Mouse (Mus musculus) lung, postnatal 0 days (tissue): Measurements from ENCODE around the gene Zfp39. TPM values are rescaled to one million over a fixed set of nuclear protein-coding genes. Genes with fewer than 3 reads are reported as not detected.

Experiments used
- ATAC-seq: fragments of 200-750 bp; cut with Nextera tagmentation; 2 replicates; pipeline ENCODE4 v1.8.0; 2017; ENCODE audit warnings: moderate library complexity
- DNase-seq: peaks from one replicate; pipeline ENCODE4 v3.0.0-alpha.2; 2016; ENCODE audit warnings: low spot score
- H3K27ac ChIP-seq: fragments of 300-500 bp; sonication (generic); 2 replicates; pipeline ENCODE4 v1.5.1; 2014; ENCODE audit warnings: antibody characterized with exemption, mild to moderate bottlenecking, low read length, mixed read lengths
- H3K27me3 ChIP-seq: fragments of 300-500 bp; sonication (generic); replicated peaks from 2 replicates; pipeline ENCODE4 v1.6.1; 2014; ENCODE audit warnings: low read length, mixed read lengths; ENCODE audit not compliant: insufficient read depth
- H3K36me3 ChIP-seq: fragments of 300-500 bp; sonication (generic); 2 replicates; pipeline ENCODE4 v1.6.1; 2014; ENCODE audit warnings: low read length, mixed read lengths; ENCODE audit not compliant: insufficient read depth
- H3K4me1 ChIP-seq: fragments of 300-500 bp; sonication (generic); 2 replicates; pipeline ENCODE4 v1.6.1; 2014; ENCODE audit warnings: antibody characterized with exemption, low read depth, low read length, mixed read lengths; ENCODE audit not compliant: insufficient read depth
- H3K4me2 ChIP-seq: fragments of 300-500 bp; sonication (generic); replicated peaks from 2 replicates; pipeline ENCODE4 v1.6.1; 2014; ENCODE audit warnings: low read depth, mild to moderate bottlenecking, low read length, moderate library complexity, mixed read lengths
- H3K4me3 ChIP-seq: fragments of 300-500 bp; sonication (generic); 2 replicates; pipeline ENCODE4 v1.5.1; 2014; ENCODE audit warnings: low read depth, low read length
- H3K9ac ChIP-seq: fragments of 300-500 bp; sonication (generic); replicated peaks from 2 replicates; pipeline ENCODE4 v1.6.1; 2014; ENCODE audit warnings: low read depth, mild to moderate bottlenecking
- H3K9me3 ChIP-seq: fragments of 300-500 bp; sonication (generic); 2 replicates; pipeline ENCODE4 v1.6.1; 2016; ENCODE audit warnings: low read length, mixed read lengths
- CTCF ChIP-seq: IDR thresholded peaks from 2 replicates; pipeline ENCODE4 v1.5.1; 2016; ENCODE audit warnings: antibody characterized with exemption, mild to moderate bottlenecking
- EP300 ChIP-seq: IDR thresholded peaks from 2 replicates; pipeline ENCODE4 v1.6.1; 2016; ENCODE audit warnings: antibody characterized with exemption, mild to moderate bottlenecking, control low read depth
- WGBS: fragments of 180-500 bp; shearing (Covaris S2); extraction: QIAGEN DNeasy Blood & Tissue Kit; methylation state at CpG from one replicate; pipeline ENCODE4 v1.1.7; 2014; 5-methylcytosine and 5-hydroxymethylcytosine counted together
- polyA plus RNA-seq: library from polyadenylated mRNA; unstranded; fragments of >200 nt; fragmentation: Nextera tagmentation; extraction: Ambion mirVana; gene quantifications from 2 replicates; pipeline ENCODE4 v1.2.1, GENCODE M21; 2015

Zfp39 gene
- polyA plus RNA-seq: 2.4 and 2.8 TPM in 2 replicates

DNA sequence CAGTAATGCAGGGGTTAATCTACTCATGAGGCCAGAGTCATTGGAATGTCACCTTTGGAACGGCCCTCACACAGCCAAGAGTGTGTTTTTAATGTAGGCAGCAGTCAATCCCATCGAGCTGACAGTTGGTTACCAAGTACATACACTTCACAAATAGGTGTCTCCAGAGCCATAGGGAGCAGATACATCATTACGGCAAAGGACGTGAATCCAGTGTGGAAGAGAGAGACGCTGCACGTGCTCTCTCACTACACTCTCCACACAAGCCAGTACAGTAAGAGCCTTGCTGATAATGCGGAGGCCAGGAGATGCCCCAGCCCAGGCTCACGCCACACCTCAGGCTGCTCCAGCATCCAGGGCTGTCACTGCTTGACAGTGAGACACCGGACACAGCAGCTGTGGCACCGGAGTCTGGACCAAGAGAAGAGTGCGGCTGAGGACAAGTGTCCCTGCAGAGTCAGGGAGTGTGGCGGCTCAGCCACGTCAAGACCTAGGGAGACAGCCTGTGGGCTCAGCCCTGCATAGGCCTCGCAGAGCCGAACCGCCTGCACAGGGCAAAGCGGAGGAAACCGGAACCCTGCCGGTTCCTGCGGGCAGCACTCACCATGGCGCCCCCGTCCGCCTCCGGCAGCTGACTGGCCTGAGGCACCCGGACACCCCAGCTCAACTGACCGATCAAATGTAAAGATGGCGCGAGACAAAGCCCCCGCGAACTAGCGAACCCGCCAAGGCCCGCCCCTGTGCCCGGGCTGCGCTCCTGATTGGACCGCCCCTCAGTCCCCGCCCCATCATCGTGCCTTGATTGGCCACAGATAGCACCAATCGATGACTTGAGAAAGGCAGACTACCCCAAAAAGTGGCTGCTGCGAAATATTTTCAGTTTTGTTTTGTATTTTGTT, at the start of gene Zfp39:
TSS of gene Zfp39 (minus strand) at position 715 of the 899 bp plus-strand sequence.
- DNase-seq: peak; percentile 96
- Histone ChIP-seq H3K4me3 (peak within 1 kb of the TSS; percentile 54), H3K4me1 (peaks cover 3% of the 10 kb centered on the region; the same call in 1 of the 2 replicates), H3K27ac (peak within 1 kb of the TSS; percentile 79), H3K4me2 (peak within 1 kb of the TSS; percentile 66), H3K27me3 (no peaks in the 10 kb centered on the region), H3K9me3 (no peaks in the 10 kb centered on the region), H3K36me3 (peaks cover 8% of the 10 kb centered on the region; the same call in 1 of the 2 replicates), H3K9ac (peak within 1 kb of the TSS; percentile 51)
- TF ChIP-seq EP300 (no peak), CTCF (peak; percentile 35)
- WGBS: 4% methylated on average over 37 of the region's 40 CpGs
- peak; percentile 98 for ATAC-seq

DNA sequence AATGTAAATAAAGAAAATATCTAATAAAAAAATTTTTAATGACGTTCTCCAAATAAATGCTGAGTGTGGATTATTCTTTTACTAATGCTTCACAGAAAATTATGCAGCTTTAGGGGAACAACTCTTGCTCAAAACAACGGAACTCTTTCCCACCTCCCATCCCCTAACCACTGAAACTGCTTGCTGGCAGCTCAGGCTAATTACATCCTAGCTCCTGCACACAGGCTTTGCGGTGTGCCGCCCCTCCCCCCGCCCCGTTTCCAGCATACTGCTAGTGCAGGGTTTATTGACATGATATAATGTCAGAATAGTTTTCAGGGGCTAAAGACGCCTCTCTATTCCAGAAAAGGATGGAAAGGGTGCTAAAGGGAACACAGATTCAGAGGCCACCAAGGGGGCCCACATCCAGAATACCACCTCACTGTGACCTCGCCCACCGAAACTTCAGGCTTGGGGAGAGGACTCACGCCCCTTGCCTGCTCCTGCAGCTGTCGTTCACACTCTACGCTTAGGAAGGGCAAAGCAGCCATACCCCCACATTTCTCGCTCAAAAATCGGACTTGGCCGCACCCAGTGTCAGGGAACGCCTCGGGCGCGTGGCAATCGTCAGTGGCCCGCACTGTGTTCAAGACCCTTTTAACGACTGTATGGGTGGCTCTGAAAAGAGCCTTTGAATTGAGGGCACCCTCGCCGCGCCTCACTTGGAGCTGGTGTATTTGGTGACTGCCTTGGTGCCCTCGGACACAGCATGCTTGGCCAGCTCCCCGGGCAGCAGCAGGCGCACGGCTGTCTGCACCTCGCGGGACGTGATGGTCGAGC, 49.5 kb upstream of the Zfp39 start:
- peak overlapping the region; percentile 62 for H3K4me3 ChIP-seq
- H3K4me2 ChIP-seq: peak overlapping the region; percentile 70
- 0 out of 2 replicates have a peak, but pooled peaks cover 10% of the 10 kb centered on the region for H3K4me1 ChIP-seq
- H3K27ac ChIP-seq: no peak overlapping the region
- no peaks in the 10 kb centered on the region for H3K9me3 ChIP-seq
- 2% methylated on average over 33 of the region's 33 CpGs for WGBS
- H3K27me3 ChIP-seq: peaks cover 3% of the 10 kb centered on the region; the same call in 1 of the 2 replicates
- peaks cover 11% of the 10 kb centered on the region; the same call in 1 of the 2 replicates for H3K36me3 ChIP-seq
- DNase-seq (peak; percentile 38), ATAC-seq (peak; percentile 15)
- peak overlapping the region; percentile 12; the same call in 1 of the 2 replicates for H3K9ac ChIP-seq
- no peak for TF ChIP-seq CTCF
- no peak for TF ChIP-seq EP300

DNA sequence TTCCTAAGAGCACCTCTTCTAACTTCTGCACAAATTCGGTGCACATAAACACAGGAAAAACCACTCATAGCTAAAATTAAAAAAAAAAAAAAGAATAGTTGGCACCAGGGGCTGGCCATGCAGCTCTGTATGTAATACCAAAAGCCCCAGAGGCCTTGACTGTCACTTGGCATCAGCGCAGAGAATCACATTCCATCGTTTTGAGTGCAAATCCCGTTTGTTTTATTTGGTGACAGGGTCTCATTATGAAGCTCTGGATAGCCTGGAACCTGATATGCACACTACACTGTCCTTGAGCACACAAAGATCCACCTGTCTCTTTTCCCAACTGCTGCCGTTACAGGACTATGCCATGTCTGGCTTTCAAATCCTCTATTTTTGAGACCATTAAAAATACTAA, 47.2 kb upstream of the Zfp39 start:
- Histone ChIP-seq H3K27ac (no peak overlapping the region), H3K9me3 (no peaks in the 10 kb centered on the region), H3K36me3 (no peaks in the 10 kb centered on the region), H3K27me3 (peaks cover 3% of the 10 kb centered on the region; the same call in 1 of the 2 replicates), H3K4me2 (no peak overlapping the region), H3K4me3 (no peak overlapping the region), H3K4me1 (0 out of 2 replicates have a peak, but pooled peaks cover 7% of the 10 kb centered on the region), H3K9ac (no peak overlapping the region)
- no peak for DNase-seq
- 69% methylated on average over 5 of the region's 5 CpGs for WGBS
- no peak for TF ChIP-seq EP300
- no peak for TF ChIP-seq CTCF
- no peak for ATAC-seq

DNA sequence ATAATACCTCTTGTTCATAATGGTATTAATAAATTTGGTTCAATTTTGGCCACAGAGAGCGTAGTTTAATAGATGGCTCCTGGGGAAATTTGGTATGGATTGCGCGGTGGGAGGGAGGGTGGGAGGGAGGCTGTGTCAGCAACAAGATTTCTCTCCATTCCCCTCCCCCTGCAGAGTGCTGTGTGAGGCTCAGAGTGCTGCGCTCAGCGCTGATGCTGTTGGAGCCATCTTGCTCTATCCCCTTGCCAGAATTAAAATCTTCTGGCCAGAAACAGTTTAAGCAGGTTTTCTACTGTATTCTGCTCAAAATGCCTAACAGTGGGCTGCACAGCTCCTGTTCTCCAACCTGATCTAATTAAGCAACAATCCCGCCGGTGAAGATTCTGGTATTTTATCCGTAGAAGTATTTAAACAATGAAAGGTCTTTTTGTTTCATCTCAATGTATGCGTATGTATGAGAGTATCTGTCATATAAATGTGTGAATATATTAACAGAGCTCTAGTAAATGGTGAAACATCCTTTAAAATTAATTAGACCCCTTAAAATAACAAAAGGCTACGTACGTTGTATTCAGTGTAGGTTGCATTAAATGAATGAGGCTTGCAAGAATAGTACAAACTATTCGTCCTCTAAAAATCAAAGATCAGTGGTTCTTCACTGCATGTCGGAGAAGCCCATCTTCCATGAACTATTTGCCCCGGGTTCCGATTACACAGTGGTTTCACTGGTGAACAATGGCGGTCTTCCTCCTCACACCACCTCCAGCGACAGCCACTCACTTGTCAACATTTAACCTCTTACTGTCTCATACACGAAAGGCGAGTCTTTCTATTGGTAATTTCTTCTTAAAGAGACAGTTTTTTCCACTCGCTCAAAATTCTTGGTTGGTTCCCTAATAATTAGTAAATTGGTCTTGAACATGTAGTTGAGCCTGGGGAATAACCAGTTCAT, 45.7 kb upstream of the Zfp39 start:
- DNase-seq (no peak), ATAC-seq (no peak)
- Histone ChIP-seq H3K4me1 (no peaks in the 10 kb centered on the region), H3K9me3 (no peaks in the 10 kb centered on the region), H3K27me3 (peaks cover 5% of the 10 kb centered on the region; the same call in 1 of the 2 replicates), H3K9ac (no peak overlapping the region), H3K27ac (no peak overlapping the region), H3K36me3 (no peaks in the 10 kb centered on the region), H3K4me2 (peak overlapping the region; percentile 43), H3K4me3 (peak overlapping the region; percentile 22; the same call in 1 of the 2 replicates)
- no peak for TF ChIP-seq EP300
- TF ChIP-seq CTCF: no peak
- 12% methylated on average over 20 of the region's 20 CpGs for WGBS

DNA sequence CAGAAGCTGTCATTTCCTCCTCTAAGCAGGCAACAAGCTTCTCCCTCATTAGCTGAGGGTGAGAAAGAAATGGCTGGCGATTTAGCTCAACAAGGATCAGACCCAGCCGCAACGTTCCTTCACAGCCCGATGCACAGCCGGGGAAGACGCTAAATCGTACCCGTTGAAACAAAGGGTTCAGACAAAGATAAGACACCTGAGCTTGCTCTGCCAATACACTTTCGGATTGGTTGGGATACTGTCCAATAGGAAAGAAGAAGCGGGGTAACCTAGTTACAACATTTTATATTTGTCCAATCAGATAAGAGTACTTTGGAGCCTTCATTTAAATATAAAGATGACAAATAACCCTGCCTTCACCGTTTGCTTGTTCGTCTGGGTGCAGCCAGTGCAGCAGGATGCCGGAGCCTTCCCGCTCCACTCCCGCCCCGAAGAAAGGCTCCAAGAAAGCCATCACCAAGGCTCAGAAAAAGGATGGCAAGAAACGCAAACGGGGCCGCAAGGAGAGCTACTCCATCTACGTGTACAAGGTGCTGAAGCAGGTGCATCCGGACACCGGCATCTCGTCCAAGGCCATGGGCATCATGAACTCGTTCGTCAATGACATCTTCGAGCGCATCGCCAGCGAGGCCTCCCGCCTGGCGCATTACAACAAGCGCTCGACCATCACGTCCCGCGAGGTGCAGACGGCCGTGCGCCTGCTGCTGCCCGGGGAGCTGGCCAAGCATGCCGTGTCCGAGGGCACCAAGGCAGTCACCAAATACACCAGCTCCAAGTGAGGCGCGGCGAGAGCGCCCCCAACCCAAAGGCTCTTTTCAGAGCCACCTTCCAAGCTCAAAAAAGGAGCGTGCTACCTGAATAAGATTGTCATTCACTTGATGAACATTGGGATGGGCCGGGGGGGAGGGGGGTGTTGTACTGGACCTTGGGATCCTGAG, 44.8 kb upstream of the Zfp39 start, which contains the start of gene Hist3h2ba:
TSS of gene Hist3h2ba (plus strand) at position 379 of the 938 bp plus-strand sequence.
- no peaks in the 10 kb centered on the region for H3K4me1 ChIP-seq
- peak within 1 kb of the TSS; percentile 22 for H3K4me3 ChIP-seq
- TF ChIP-seq CTCF (no peak), EP300 (no peak)
- ATAC-seq (peak; percentile 82), DNase-seq (peak; percentile 90)
- H3K27me3 ChIP-seq: peaks cover 5% of the 10 kb centered on the region; the same call in 1 of the 2 replicates
- H3K9ac ChIP-seq: no peak within 1 kb of the TSS
- no peak within 1 kb of the TSS for H3K27ac ChIP-seq
- peak within 1 kb of the TSS; percentile 43 for H3K4me2 ChIP-seq
- no peaks in the 10 kb centered on the region for H3K36me3 ChIP-seq
- 2% methylated on average over 48 of the region's 48 CpGs for WGBS
- H3K9me3 ChIP-seq: no peaks in the 10 kb centered on the region
